Mouse (Mus musculus): Measurements from ENCODE around the gene Atp7b. TPM values are rescaled to one million over a fixed set of nuclear protein-coding genes. Genes with fewer than 3 reads are reported as not detected.

The Atp7b gene
- polyA plus RNA-seq, 1 experiment from 2014 or later = 0.67 TPM

- Histone ChIP-seq H3K36me3 (no peaks in the 10 kb centered on the region), H3K27ac (no peak overlapping the region), H3K4me3 (no peak overlapping the region), H3K27me3 (no peaks in the 10 kb centered on the region), H3K4me2 (no peak overlapping the region), H3K9ac (no peak overlapping the region), H3K9me3 (replicated peaks) (no peaks in the 10 kb centered on the region), H3K4me1 (replicated peaks) (no peaks in the 10 kb centered on the region)
- ATAC-seq (replicated peaks; ENCODE audit: insufficient number of reproducible peaks, insufficient read depth, low FRiP score, low read depth) = no peak
- WGBS = 56% methylated on average over 7 of the region's 7 CpGs
Observed at GRCm38 (mm10) chr8:22022244-22022643, 37.9 kb downstream of the Atp7b start.

- H3K9me3 ChIP-seq (replicated peaks) = no peaks in the 10 kb centered on the region
Observed at GRCm38 (mm10) chr8:22019498-22019897, 40.6 kb downstream of the Atp7b start.

GRCm38 (mm10) chr8:22017731-22018130, 42.4 kb downstream of the Atp7b start:
- no peaks in the 10 kb centered on the region for H3K36me3 ChIP-seq
- no peak overlapping the region for H3K4me2 ChIP-seq
- no peaks in the 10 kb centered on the region for H3K27me3 ChIP-seq
- H3K27ac ChIP-seq = no peak overlapping the region
- ATAC-seq (replicated peaks; ENCODE audit: insufficient number of reproducible peaks, insufficient read depth, low FRiP score, low read depth) = no peak
- no peak overlapping the region for H3K9ac ChIP-seq
- H3K4me1 ChIP-seq (replicated peaks) = no peaks in the 10 kb centered on the region
- 78% methylated on average over 7 of the region's 7 CpGs for WGBS
- no peak overlapping the region for H3K4me3 ChIP-seq
- H3K9me3 ChIP-seq (replicated peaks) = no peaks in the 10 kb centered on the region

More at GRCm38 (mm10) chr8:22019498-22019897, 40.6 kb downstream of the Atp7b start:
- 75% methylated on average over 5 of the region's 5 CpGs for WGBS
- no peaks in the 10 kb centered on the region for H3K27me3 ChIP-seq
- H3K4me1 ChIP-seq (replicated peaks) = no peaks in the 10 kb centered on the region
- no peak for ATAC-seq (replicated peaks; ENCODE audit: insufficient number of reproducible peaks, insufficient read depth, low FRiP score, low read depth)
- no peaks in the 10 kb centered on the region for H3K36me3 ChIP-seq
- no peak overlapping the region for H3K4me3 ChIP-seq
- H3K4me2 ChIP-seq = no peak overlapping the region
- H3K27ac ChIP-seq = no peak overlapping the region
- no peak overlapping the region for H3K9ac ChIP-seq

- Histone ChIP-seq H3K9ac (no peak overlapping the region), H3K36me3 (no peaks in the 10 kb centered on the region), H3K27ac (no peak overlapping the region), H3K4me3 (no peak overlapping the region), H3K27me3 (no peaks in the 10 kb centered on the region), H3K9me3 (replicated peaks) (no peaks in the 10 kb centered on the region), H3K4me2 (no peak overlapping the region), H3K4me1 (replicated peaks) (no peaks in the 10 kb centered on the region)
- no peak for ATAC-seq (replicated peaks; ENCODE audit: insufficient number of reproducible peaks, insufficient read depth, low FRiP score, low read depth)
- 74% methylated on average over 24 of the region's 24 CpGs for WGBS
Observed at GRCm38 (mm10) chr8:22013034-22013707, 46.9 kb downstream of the Atp7b start.

GRCm38 (mm10) chr8:22009403-22009802, 50.7 kb downstream of the Atp7b start:
- H3K4me2 ChIP-seq = no peak overlapping the region
- H3K9me3 ChIP-seq (replicated peaks) = no peaks in the 10 kb centered on the region
- H3K27me3 ChIP-seq = no peaks in the 10 kb centered on the region
- no peak overlapping the region for H3K4me3 ChIP-seq
- no peaks in the 10 kb centered on the region for H3K4me1 ChIP-seq (replicated peaks)
- no peak overlapping the region for H3K9ac ChIP-seq
- 31% methylated on average over 3 of the region's 3 CpGs for WGBS
- H3K36me3 ChIP-seq = no peaks in the 10 kb centered on the region
- no peak for ATAC-seq (replicated peaks; ENCODE audit: insufficient number of reproducible peaks, insufficient read depth, low FRiP score, low read depth)
- no peak overlapping the region for H3K27ac ChIP-seq

- no peak overlapping the region for H3K9ac ChIP-seq
- H3K27me3 ChIP-seq = no peaks in the 10 kb centered on the region
- ATAC-seq (replicated peaks; ENCODE audit: insufficient number of reproducible peaks, insufficient read depth, low FRiP score, low read depth) = no peak
- H3K27ac ChIP-seq = no peak overlapping the region
- H3K9me3 ChIP-seq (replicated peaks) = no peaks in the 10 kb centered on the region
- H3K36me3 ChIP-seq = no peaks in the 10 kb centered on the region
- H3K4me1 ChIP-seq (replicated peaks) = no peaks in the 10 kb centered on the region
- 72% methylated on average over 6 of the region's 6 CpGs for WGBS
- H3K4me2 ChIP-seq = no peak overlapping the region
- H3K4me3 ChIP-seq = no peak overlapping the region
Observed at GRCm38 (mm10) chr8:22006423-22006822, 53.7 kb downstream of the Atp7b start.

GRCm38 (mm10) chr8:22004750-22005522, 55.2 kb downstream of the Atp7b start:
- Histone ChIP-seq H3K27me3 (no peaks in the 10 kb centered on the region), H3K4me2 (no peak overlapping the region), H3K4me1 (replicated peaks) (no peaks in the 10 kb centered on the region), H3K9me3 (replicated peaks) (no peaks in the 10 kb centered on the region), H3K36me3 (no peaks in the 10 kb centered on the region), H3K27ac (no peak overlapping the region), H3K9ac (no peak overlapping the region), H3K4me3 (no peak overlapping the region)
- WGBS = 66% methylated on average over 14 of the region's 14 CpGs
- ATAC-seq (replicated peaks; ENCODE audit: insufficient number of reproducible peaks, insufficient read depth, low FRiP score, low read depth) = no peak

GRCm38 (mm10) chr8:21995181-21995580, 64.9 kb downstream of the Atp7b start:
- ATAC-seq (replicated peaks; ENCODE audit: insufficient number of reproducible peaks, insufficient read depth, low FRiP score, low read depth) = no peak
- WGBS = 47% methylated on average over 3 of the region's 3 CpGs

GRCm38 (mm10) chr8:21992184-21992583, 67.9 kb downstream of the Atp7b start:
- Histone ChIP-seq H3K9ac (no peak overlapping the region), H3K36me3 (no peaks in the 10 kb centered on the region), H3K27ac (no peak overlapping the region), H3K9me3 (replicated peaks) (no peaks in the 10 kb centered on the region), H3K4me3 (no peak overlapping the region), H3K27me3 (no peaks in the 10 kb centered on the region), H3K4me2 (no peak overlapping the region), H3K4me1 (replicated peaks) (no peaks in the 10 kb centered on the region)
- WGBS = 16% methylated on average over 6 of the region's 6 CpGs
- no peak for ATAC-seq (replicated peaks; ENCODE audit: insufficient number of reproducible peaks, insufficient read depth, low FRiP score, low read depth)

More at GRCm38 (mm10) chr8:21995181-21995580, 64.9 kb downstream of the Atp7b start:
- H3K4me2 ChIP-seq = no peak overlapping the region
- no peaks in the 10 kb centered on the region for H3K36me3 ChIP-seq
- H3K9me3 ChIP-seq (replicated peaks) = no peaks in the 10 kb centered on the region
- H3K4me1 ChIP-seq (replicated peaks) = no peaks in the 10 kb centered on the region
- no peaks in the 10 kb centered on the region for H3K27me3 ChIP-seq
- no peak overlapping the region for H3K9ac ChIP-seq
- H3K27ac ChIP-seq = no peak overlapping the region
- no peak overlapping the region for H3K4me3 ChIP-seq

- Histone ChIP-seq H3K9me3 (replicated peaks) (no peaks in the 10 kb centered on the region), H3K27ac (no peak overlapping the region), H3K4me2 (no peak overlapping the region), H3K36me3 (no peaks in the 10 kb centered on the region), H3K4me1 (replicated peaks) (no peaks in the 10 kb centered on the region), H3K9ac (no peak overlapping the region), H3K27me3 (no peaks in the 10 kb centered on the region), H3K4me3 (no peak overlapping the region)
- WGBS = 61% methylated on average over 8 of the region's 8 CpGs
- no peak for ATAC-seq (replicated peaks; ENCODE audit: insufficient number of reproducible peaks, insufficient read depth, low FRiP score, low read depth)
Observed at GRCm38 (mm10) chr8:21981664-21982337, 78.3 kb downstream of the Atp7b start.

- Histone ChIP-seq H3K4me1 (replicated peaks) (no peaks in the 10 kb centered on the region), H3K4me2 (no peak overlapping the region), H3K27me3 (no peaks in the 10 kb centered on the region), H3K36me3 (no peaks in the 10 kb centered on the region), H3K9me3 (replicated peaks) (no peaks in the 10 kb centered on the region), H3K4me3 (no peak overlapping the region), H3K9ac (no peak overlapping the region), H3K27ac (no peak overlapping the region)
- ATAC-seq (replicated peaks; ENCODE audit: insufficient number of reproducible peaks, insufficient read depth, low FRiP score, low read depth) = no peak
- WGBS = 71% methylated on average over 4 of the region's 4 CpGs
Observed at GRCm38 (mm10) chr8:21978193-21978592, 81.9 kb downstream of the Atp7b start.
